Mouse (Mus musculus) cerebellum, adult 18-20 months (tissue): ENCODE results near the gene Nfkb2.

ENCODE experiments used
- DNase-seq, 2 experiments: peaks; one replicate each; pipeline ENCODE4 v3.0.0; 2021

Gene Nfkb2

DNA sequence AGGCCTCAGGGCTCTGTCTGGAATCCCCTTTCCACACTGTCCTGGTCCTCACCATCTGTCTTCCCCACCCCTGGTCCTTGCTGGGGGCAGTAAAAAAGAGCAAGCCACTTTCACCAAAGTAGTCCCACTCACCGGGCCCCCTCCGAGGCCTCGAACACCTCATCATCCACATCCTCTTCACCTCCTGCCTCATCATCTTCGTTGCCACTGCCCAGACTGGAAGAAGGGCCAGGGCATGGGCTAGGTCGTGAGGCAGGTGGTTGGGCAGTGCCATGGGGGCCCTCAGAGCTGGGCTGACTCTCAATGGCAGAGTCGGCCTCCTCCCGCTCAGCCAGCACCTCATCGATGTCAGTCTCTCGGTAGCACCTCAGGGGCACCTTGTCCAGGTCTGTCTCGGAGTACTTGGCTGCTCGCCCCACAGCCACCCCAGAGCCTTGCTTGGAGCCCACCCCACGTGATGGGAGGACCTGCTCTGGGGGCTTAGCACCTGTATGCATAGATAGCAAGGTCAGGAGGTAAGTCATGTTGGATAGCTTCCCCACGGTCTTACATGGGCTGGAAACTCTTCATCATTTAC is 19.0 kb downstream of the Nfkb2 start:
- DNase-seq, result peak; percentile 36 to 53

DNA sequence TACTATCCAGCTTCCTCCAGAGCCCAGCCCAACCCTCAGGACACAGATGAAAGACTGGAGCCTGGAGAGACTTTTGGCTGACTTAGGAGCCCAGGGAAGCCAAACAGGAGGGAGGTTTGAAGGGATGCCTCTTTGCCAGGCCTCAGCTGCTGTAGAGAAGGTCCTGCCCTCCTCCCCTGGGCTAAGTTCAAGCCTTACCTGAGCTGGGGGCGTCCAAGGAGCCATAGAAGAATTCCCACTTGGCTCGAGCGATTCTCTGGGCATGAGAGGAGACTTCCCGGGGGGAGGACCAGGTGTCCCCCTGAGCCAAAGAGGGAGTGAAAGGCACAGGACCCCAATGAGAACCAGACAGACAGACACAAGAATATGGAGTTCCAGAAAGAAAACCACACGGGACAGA is 19.6 kb downstream of the Nfkb2 start:
- peak in 1 of 2 experiments; percentile 14 for DNase-seq

DNA sequence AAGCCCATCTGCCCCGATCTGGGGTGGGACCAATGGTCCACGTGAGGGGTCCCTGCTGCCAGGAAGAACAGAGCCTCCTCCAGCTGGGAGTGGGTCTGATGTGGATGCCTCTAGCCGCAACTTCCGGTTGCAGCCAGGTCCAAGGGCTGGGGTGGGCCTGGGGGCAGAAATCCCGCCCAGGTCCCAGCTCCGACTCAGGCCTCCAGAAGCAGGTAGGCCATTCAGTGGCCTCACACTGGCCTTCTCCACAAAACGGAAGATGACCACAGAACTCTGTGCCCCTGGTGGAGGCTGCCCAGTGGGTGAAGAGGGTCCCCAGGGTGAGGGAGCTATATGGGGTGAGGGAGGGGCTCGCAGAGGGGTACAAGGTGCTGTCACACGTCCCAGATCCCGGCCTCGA is 20.2 kb downstream of the Nfkb2 start:
- DNase-seq, result peak in 1 of 2 experiments; percentile 26

DNA sequence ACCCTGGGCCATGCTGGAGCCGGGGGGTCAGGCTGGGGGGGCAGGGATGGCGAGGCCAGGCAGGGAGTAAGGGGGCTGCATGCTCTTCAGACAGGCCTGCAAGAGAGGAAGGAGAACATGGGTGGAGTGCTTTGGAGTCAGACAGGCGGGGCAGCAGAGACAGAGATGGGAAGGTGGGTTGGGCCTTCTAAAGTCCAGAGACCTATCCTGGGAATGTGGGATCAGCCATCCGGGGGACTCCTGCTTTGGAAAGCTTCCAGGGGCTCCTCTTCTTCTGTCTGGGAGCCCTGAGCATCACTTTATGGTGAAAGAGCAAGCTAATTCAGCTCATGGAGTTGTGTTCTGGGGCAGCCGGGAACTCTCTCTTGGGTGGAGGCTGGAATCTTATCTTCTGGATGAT is 20.8 kb downstream of the Nfkb2 start:
- no peak for DNase-seq

DNA sequence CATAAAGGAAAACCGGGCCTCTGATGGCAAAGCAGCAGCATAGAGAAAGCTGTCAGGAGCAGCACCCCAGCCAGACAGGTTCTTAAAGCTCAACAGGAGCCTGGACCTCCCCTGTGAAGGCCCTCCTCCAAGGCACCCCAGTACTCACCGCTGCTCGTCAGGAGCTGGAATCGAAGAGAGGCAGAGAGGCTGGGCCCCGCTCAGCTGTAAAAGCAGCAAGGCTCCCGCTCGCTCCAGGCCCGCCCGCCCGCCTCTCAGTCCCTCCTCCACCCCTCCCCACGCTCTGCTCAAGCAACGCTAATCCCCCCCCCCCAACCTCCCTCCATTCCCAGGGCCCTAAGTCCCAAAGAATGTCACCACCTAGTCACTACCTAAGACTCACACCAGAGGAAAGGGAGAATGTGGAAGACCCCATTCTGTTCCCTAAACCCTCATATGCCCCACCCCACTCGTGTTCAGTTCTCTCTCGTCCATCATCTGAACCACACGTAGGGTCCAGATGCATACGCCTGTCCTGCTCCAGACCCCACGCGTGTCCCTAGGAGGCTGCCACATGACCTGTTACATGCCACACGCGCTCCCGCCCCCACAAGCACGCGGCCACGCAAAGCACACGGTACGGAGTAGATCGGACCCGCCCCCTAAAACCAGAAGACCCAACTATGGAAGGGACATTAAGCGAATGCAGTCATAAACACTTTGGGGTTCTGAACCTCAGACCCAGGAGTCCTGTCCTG is 22.1 kb downstream of the Nfkb2 start:
- DNase-seq, result peak; percentile 64 to 66

DNA sequence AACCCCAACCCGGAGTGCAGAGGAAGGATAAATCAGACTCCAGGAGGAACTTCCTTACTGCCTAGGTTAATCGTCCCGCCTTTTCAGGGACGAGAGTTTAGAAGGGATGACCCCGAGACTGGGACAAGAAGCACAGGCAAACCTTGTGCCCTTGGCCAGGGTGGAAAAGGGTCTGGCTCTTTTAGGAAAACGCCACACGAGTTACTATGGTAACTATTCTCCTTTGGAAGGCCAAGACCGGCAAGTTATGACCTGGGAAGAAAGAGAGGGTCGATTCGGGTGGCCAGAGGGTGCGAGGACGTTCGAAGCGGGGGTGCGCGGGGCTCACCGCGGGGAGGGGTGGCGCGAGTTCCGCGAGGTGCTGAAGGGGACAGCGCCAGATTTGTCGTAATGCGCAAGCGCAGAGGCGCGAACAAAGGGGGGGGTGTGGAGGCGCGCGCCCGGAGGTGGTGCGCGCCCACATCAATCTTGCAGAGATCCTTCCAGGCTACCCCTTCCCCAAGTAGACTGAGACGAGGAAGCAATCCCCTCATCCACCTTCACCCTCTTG is 22.7 kb downstream of the Nfkb2 start, which contains the start of gene Psd:
Gene Psd (minus strand): TSS at position 401 of the 550 bp plus-strand sequence.
- DNase-seq, result peak; percentile 74 to 85

DNA sequence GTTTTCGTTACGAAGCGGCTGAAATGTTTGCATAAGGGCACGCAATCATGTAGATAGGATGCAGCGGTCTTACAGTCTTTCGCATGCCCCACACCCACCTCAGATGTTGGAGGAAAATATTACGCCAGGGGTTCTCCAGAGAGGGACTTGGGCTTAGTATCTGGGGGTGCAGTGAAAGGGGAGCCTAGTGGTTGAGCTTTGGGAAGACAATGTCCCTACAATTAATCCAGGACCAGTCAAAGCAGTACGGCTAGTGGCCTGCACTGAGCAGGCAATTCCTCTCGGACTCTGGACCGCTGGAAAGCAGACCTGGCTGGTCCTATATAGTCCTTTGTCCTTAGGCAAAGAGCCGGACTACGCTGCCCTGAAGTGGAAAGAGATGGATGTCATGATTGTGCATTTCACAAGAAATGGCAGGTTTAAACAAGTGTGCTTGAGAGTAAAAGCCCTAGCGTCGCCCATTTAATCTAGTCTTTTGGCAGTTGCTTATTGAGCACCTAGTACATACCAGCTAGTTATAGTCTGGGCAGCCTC is 23.5 kb downstream of the Nfkb2 start:
- no peak for DNase-seq

DNA sequence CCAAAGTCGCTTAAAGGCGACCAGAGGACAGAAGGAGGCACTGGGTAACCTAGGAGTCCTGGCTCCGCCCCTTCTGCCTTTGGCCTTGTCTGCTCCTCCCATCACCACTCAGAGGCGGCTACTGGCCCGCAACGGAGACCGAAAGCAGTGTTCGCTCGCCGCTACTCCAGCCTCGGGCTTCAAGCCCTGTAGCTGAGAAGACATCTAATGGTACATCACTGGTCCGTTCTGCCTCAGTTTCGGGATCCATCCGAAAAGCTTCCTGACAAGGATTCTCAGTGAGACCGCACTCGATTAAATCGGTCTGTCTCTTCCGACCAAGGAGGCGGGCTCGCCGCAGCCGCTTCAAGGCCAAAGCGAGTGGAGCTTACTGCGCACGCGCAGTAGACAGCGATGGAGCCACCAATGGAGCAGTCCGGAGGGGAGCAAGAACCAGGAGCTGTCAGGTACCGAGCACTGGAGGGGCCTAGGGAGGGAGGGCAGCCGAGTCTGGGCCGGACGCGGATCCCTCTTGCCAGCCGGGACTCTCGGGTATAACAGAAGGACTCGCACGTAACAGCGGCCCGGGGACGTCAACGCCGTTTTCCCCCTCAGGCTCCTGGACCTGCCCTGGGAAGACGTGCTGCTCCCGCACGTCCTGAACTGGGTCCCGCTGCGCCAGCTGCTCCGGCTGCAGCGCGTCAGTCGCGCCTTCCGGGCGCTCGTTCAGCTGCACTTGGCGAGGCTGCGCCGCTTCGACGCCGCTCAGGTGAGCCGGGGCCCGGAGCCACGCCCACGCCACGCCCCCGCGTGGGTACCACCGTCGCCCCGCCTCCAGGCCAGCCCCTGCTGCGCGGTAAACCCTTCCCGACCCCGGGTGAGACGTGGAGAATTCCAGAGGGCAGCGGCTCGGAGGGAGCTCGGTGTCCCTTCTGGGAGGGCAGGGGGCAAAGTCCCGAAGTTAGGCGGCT is 24.2 kb downstream of the Nfkb2 start, which contains the start of gene Fbxl15:
Gene Fbxl15 (plus strand): TSS at position 104 of the 950 bp plus-strand sequence.
- peak; percentile 92 to 96 for DNase-seq

DNA sequence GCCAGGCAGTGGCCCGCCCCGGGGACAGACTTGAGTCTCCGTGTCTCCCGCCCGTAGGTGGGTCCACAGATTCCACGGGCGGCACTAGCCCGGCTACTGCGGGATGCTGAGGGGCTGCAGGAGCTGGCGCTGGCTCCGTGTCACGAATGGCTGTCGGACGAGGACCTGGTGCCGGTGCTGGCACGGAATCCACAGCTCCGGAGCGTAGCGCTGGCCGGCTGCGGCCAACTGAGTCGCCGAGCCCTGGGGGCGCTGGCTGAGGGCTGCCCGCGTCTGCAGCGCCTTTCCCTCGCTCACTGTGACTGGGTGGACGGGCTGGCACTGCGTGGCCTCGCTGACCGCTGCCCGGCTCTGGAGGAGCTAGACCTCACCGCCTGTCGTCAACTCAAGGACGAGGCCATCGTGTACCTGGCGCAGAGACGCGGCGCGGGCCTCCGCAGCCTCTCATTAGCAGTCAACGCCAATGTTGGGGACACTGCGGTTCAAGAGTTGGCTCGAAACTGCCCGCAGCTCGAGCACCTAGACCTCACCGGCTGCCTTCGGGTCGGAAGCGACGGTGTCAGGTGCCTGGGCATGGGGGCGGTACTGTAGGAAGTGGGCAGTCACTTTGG is 25.0 kb downstream of the Nfkb2 start:
- no peak for DNase-seq

DNA sequence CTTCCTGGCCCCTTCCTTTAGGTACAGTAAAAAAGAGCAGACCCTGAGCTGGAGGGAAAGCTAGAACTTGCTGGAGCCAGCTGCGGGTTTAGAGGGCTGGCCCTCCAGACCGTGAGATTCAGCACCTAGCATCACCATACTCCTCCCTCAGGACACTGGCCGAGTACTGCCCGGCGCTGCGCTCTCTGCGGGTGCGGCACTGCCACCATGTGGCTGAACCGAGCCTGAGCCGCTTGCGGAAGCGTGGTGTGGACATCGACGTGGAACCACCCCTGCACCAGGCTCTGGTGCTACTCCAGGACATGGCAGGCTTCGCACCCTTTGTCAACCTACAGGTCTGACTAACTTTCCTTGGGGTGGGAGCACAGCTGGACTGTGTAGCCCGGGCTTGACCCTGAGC is 25.8 kb downstream of the Nfkb2 start:
- peak; percentile 89 for DNase-seq

DNA sequence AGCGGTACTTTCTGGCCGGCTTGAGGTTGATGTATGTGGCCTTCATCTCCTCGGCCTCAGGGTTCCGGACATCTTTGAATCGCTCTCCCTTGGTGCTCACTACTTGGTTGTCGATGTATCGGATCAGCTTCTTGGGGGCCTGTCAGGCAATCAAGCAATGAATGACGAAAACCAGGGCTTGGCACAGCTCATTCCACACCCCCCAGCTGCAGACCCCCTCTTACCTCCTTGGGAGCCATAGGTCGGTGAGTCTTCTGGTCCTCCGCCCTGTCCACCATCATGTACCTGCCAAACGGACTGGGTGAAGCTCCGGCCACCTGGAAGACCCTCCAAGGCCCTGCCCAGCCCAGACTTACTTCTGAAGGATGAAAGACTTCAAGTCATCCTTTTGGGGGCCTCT is 26.6 kb downstream of the Nfkb2 start:
- DNase-seq, result no peak

DNA sequence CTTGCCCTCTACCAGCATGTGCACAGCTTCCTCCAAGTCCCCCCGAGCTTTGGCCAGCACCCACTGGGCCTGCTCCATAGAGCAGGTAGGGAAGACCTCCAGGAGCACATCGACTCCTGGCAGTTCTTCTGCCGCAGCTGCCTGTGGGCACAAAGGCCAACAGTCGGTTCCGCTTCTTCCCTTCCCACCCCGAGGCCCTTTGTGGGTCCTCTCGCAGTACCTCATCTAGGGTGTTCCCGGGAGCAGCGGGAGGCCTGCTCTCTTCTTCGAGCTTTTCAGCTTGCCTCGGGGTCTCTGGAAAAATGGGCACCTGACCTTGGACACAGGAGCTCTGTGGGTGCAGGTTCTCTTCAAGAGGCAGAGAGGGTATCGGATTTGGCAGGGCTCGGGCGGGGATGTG is 27.2 kb downstream of the Nfkb2 start:
- DNase-seq, result no peak

DNA sequence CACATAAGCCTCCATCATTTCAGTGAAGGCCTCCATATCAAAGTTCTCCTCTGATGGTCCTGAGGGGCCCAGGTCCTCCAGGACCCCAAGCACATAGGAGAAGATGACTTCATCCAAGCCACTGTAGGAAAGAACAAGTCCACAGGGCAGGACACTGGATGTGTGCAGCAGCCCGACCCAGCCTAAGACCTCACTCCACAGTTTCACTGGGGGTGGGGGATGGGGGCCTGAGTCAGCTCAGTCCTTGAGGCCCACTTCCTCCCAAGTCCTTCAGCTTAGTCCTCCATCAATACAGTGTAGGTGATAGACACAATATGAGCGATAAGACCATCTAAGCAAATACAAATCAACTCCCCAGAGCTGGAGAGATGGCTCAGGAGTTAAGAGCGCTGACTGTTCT is 27.8 kb downstream of the Nfkb2 start:
- no peak for DNase-seq

DNA sequence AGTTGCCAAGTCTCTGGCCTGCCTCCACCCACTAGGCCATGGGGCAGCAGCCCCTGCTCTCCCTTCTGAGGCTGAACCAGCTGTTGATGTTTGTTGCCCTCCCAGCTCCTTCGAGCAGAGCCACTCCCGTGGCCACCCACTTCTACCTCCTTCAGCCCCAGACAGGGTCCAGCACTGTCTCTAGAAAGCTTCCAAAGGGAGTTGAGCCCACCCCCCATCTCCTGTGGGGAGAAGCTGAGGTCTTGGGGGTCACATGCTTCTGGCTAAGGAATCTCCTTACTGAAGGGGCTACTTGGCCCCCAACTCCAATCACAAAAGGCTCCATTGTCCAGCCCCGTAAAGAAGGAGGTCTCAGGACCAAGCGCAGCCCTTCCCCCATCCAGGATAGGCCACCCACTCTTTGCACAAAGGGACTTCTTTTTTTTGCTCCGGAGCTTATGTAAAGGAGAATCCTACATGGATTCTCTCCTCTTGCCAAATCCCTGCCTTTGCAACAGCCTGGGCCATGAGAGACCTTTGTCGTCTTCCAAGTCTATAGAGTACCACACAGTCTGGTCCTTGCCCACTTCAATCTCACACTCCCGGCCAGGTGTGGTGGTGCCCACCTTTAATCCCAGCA is 28.7 kb downstream of the Nfkb2 start:
- peak in 1 of 2 experiments; percentile 16 for DNase-seq

DNA sequence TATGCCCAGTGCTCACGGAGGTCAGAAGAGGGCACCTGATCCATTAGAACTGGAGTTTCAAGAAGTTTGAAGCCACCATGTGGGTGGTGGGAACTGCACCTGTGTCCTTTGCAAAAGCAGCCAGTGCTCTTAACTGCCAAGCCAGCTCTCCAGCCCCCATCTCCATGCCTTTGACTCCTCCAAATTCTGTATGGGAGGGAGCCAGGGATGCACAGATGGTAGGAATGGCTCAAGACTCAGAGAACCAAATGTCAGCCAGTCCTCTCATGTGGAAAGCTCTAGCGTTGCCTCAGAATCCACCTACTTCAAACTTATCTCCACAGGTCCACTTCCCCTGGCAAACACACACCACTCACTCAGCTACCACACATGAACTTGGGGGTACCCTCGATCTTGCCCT is 29.8 kb downstream of the Nfkb2 start:
- DNase-seq, result peak; percentile 72 to 83

DNA sequence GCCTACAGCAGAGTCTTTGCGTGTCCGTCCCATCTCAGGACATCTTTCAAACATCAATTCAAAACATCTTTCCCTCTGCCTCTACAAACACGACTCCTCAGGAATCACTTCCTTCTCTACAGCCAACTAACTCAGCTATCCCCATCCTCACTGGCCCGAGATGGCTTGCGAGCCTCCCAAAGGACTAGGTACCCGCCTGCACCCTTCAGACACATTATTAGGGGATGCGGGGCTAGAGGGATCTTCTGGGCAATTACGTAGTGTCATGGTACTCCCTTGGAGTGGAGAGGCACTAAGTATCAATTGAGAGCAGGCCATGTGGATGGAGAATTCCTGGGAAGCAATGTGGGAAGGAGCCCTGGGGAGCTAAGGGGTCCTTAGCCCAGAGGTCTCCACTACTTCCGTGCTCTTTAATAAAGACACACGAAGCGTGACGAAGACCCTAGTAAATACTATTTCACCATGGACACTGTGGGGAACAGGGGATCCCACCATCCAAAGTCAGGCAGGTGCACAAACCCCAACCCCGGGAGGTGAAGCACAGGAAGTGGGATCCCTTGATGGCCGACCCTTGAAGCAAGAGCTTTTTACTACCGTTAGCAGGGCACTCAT is 33.7 kb downstream of the Nfkb2 start:
- no peak for DNase-seq

DNA sequence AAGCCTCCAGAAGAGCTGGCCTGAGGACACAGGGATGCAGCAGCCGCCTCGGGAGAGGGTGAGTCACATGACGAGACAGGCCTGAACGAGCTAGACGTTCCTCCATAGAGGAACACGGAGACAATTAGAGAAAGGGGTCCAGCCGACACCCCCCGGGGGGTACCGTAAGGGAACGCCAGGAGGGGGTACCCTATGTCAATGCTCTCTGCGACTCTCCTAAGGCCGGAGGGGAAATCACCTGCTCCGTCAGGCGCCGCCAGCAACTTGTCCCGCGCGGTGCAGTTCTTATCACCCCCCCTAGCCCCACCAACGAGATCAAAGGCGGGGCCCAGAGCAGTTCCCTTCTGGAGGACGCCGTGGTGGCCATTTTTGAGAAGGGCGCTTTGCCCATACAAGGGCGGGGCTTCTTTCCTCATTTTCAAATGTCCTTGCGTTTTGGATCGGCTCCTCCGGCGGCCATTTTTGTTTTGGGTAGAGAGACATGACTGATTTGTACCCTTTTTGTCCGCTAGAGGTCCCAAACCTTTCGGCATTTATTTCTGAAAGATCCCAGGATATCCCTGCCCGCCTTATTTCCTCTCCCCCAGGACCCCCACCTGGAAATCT is 34.3 kb downstream of the Nfkb2 start, which contains the start of gene Cuedc2:
Gene Cuedc2 (minus strand): TSS at position 372 of the 606 bp plus-strand sequence.
- peak; percentile 97 to 98 for DNase-seq

DNA sequence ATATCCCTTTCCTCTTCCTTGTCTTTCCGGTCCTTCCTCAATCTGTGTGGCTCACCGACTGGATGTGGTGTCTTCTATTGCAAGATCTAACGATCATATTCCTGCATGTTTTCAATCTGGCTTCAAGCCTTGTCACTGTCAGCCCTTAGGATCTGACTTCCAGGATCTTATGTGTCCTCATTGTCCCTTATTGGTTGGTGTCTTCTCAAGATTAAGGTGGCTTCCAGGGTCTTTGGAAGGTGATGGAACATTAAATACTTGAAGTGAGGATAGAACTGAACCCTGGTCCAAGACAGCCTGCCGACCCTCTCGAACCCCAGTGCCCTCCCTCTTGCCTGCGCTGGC is 34.8 kb downstream of the Nfkb2 start:
- no peak for DNase-seq

DNA sequence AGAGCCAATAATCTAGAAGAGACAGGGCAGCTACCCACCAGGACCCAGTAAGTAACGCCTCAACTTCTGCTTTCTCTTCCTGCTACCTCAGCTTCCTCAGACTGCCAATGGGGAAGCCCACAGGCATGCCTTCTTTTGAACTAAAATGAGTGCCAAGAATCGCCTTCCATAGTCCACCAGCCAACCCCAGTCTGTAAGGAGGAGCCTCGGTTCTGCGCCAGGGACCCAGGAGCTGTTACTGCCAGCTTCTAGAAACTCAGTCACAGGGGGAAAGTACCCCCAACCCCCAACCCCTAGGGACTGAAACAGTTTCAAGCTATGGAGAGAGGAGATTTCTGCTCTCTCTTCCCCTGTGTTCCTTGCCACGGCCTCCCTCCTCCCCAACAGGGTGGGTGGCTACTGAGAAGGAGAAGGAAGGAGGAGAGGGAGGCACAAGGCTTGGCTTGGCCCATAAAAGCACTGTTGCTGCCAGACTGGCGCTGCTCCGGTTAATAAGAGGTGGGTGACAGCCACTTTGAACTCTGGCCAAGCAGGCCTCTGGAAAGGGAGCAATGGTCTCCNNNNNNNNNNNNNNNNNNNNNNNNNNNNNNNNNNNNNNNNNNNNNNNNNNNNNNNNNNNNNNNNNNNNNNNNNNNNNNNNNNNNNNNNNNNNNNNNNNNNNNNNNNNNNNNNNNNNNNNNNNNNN is 35.3 kb downstream of the Nfkb2 start:
- peak; percentile 29 to 40 for DNase-seq

DNA sequence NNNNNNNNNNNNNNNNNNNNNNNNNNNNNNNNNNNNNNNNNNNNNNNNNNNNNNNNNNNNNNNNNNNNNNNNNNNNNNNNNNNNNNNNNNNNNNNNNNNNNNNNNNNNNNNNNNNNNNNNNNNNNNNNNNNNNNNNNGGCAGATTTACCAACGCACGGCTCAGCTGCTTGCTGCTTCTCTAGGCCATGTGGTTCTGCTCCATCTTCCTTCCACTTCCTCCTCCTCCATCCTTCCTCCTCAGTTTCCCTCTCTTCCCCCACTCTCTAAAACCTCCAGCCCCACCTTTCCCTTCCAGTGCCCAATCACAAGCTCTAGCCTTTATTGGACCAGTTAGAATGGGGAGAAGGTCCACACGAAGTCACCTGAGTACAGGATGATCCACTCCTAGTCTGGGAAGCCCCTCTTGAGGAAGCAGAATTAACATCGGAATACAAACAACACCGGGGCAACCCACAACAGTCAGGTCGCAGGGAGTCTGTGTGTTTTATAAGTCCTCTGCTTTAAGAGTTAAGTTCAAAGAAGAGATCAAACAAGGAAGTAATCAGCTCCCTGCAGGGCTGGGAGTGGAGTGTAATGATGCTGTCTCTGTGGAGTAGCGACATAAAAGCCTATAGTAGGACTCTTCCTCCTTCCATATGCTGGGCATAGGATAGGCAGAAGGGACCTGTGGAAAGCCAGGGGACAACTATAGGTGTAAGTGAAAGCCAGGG is 40.7 kb downstream of the Nfkb2 start:
- no peak for DNase-seq
